Mouse (Mus musculus): ENCODE results near the gene Gm14698. TPM values are rescaled to one million over a fixed set of nuclear protein-coding genes. Genes with fewer than 3 reads are reported as not detected.
"Not testable (repeated sequence)": the region's sequence is repeated elsewhere in the genome, so short reads cannot be mapped to it uniquely, and the experiment has no call there.

Gene Gm14698
- polyA plus RNA-seq (2012; ENCODE audit: insufficient read depth, insufficient read length, low replicate concordance, missing spikeins), result not detected in 2 replicates

- H3K27ac ChIP-seq (ENCODE audit: insufficient read depth, low read depth, low read length); H3K4me1 ChIP-seq (ENCODE audit: control insufficient read depth, insufficient read depth, low read length): not testable (repeated sequence)
- peak within 1 kb of the TSS; percentile 13; the same call in 1 of the 2 replicates for H3K4me3 ChIP-seq (ENCODE audit: insufficient read depth, low read depth, low read length)
- WGBS, result 18% methylated on average over 25 of the region's 36 CpGs
Measured at GRCm38 (mm10) chrX:68821059-68821458, at the start of gene Gm14698. TSS of gene Gm14698 (plus strand) at chrX:68821093.

GRCm38 (mm10) chrX:68820449-68820848, 444 bp upstream of the Gm14698 start:
- H3K4me1 ChIP-seq (ENCODE audit: control insufficient read depth, insufficient read depth, low read length); H3K27ac ChIP-seq (ENCODE audit: insufficient read depth, low read depth, low read length): not testable (repeated sequence)
- WGBS, result 77% methylated on average over 2 of the region's 2 CpGs

GRCm38 (mm10) chrX:68839548-68840444, 18.9 kb downstream of the Gm14698 start:
- WGBS, result 25% methylated on average over 5 of the region's 5 CpGs
- no peak overlapping the region for H3K4me3 ChIP-seq (ENCODE audit: insufficient read depth, low read depth, low read length)
- no peaks in the 10 kb centered on the region for H3K4me1 ChIP-seq (ENCODE audit: control insufficient read depth, insufficient read depth, low read length)
- TF ChIP-seq CTCF (IDR thresholded peaks at IDR 0.05; ENCODE audit: insufficient read depth, low read depth, low read length) (no peak), POLR2A (IDR thresholded peaks at IDR 0.05; ENCODE audit: insufficient read depth, low read depth, low read length) (no peak)
- H3K27ac ChIP-seq (ENCODE audit: insufficient read depth, low read depth, low read length), result no peak overlapping the region

More at GRCm38 (mm10) chrX:68820449-68820848, 444 bp upstream of the Gm14698 start:
- H3K4me3 ChIP-seq (ENCODE audit: insufficient read depth, low read depth, low read length), result not testable (repeated sequence)

GRCm38 (mm10) chrX:68865145-68865544, 44.3 kb downstream of the Gm14698 start:
- 35% methylated on average over 2 of the region's 2 CpGs for WGBS
- H3K4me1 ChIP-seq (ENCODE audit: control insufficient read depth, insufficient read depth, low read length), result no peaks in the 10 kb centered on the region
- H3K27ac ChIP-seq (ENCODE audit: insufficient read depth, low read depth, low read length), result no peak overlapping the region
- no peak for TF ChIP-seq CTCF (IDR thresholded peaks at IDR 0.05; ENCODE audit: insufficient read depth, low read depth, low read length)
- TF ChIP-seq POLR2A (IDR thresholded peaks at IDR 0.05; ENCODE audit: insufficient read depth, low read depth, low read length), result no peak
- H3K4me3 ChIP-seq (ENCODE audit: insufficient read depth, low read depth, low read length), result no peak overlapping the region

Other genes with a start within 250 kb of the Gm14698 start
- gene Fmr1, start 142.6 kb upstream of the Gm14698 start, polyA plus RNA-seq (2012; ENCODE audit: insufficient read depth, insufficient read length, low replicate concordance, missing spikeins), result 112 TPM in 1 of 2 replicates, not detected in the other
- not detected in 2 replicates for gene Fmr1nb, start 59.3 kb upstream of the Gm14698 start, polyA plus RNA-seq (2012; ENCODE audit: insufficient read depth, insufficient read length, low replicate concordance, missing spikeins)
- not detected in 2 replicates for gene Gm6812, start 72.0 kb downstream of the Gm14698 start, polyA plus RNA-seq (2012; ENCODE audit: insufficient read depth, insufficient read length, low replicate concordance, missing spikeins)